Mouse (Mus musculus): ENCODE results near the gene Olfr1250.
"Not testable (repeated sequence)": the region's sequence is repeated elsewhere in the genome, so short reads cannot be mapped to it uniquely, and the experiment has no call there.

Olfr1250 gene

DNA sequence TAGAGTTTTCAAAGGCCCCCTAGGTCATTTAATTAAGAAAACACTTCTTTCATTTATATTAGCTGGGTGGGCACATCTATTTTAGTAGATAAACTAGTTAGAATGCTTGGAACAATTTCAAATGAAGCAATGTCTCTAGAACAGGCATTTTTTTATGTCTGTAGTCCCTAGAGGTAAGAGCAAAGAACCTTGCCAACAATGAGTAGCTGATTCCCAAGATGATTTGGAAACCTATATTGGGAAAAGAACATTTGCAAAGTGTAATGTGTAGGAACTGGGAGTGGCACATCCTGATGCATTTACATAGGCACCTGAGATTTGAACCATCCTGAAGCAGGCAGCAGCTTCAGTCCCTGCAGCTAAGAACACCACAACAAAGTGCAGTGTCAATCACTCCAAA lies at the start of gene Olfr1250:
Olfr1250 (minus strand) TSS at position 101 of the 400 bp plus-strand sequence.
- no peak for DNase-seq (ENCODE audit: low spot score)

DNA sequence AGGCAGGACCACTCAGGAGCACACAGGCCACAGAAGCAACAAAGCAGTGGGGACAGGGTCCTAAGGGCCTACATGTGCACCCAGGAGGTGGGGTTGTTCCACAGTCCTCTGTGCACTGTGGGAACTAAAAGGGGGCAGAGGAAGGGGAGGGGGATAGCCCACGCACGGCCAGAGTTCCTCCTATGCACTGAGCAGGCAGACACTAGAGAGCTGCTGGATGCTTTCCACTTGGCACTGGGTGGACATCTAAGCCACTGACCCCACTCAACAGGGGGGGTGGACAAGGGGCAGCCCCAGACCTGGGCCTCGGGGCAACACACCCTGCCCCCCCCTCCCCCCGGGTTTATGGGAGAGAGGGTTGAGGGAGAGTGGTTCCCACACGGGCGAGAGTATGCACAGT lies 30.7 kb upstream of the Olfr1250 start:
- no peak for DNase-seq (ENCODE audit: low spot score)

DNA sequence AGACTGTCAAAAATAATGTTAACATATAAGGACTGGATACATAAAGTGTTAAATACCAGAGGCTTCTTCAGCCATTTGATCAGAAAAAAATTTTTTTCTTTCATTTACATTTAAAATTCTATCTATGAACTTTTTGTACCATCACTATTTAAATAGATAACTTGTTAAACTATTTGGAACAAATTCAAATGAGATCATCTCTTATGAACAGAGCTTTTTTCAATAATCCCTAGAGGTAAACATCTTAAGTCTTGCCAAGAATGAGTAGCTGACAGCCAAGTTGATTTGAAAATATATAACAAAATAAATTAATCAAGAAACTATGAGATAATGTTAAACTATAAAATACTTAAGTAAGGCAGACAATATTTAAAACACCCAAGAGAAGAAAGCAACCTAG lies 10.6 kb upstream of the Olfr1250 start, which contains the start of gene Olfr1251:
Olfr1251 (minus strand) TSS at position 101 of the 400 bp plus-strand sequence.
- no peak for DNase-seq (ENCODE audit: low spot score)

DNA sequence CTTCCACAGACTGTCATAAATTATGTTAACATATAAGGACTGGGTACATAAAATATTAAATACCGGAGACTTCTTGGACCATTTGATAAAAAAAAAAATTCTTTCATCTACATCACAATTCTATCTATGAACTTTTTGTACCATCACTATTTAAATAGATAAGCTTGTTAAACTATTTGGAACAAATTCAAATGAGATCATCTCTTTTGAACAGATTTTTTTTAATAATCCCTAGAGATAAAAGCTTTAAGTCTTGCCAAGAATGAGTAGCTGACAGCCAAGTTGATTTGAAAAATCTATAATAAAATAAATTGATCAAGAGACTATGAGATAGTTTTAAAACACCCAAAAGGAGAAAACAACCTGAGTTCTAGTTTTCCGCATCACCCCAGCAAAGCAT lies 26.4 kb downstream of the Olfr1250 start, which contains the start of gene Olfr1249:
Olfr1249 (minus strand) TSS at position 101 of the 400 bp plus-strand sequence.
- DNase-seq (ENCODE audit: low spot score): no peak

DNA sequence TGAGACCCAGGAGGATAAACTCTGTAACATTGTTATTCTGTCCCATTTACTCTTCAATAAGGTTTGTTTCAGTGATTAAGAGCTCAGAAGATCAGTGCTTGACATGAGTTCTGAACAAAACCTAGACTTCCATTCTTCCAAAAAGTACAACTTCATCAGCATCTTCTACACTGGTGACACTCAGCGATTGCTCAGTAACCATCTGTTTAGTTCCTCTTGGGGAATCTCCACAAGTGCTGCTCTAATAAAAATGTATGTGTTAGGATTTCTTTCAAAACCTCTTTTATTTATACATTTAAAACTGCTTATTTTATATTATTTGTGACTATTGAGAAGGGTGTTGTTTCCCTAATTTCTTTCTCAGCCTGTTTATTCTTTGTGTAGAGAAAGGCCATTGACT lies 43.1 kb downstream of the Olfr1250 start, which contains the start of gene Olfr1248:
Olfr1248 (minus strand) TSS at position 101 of the 400 bp plus-strand sequence.
- DNase-seq (ENCODE audit: low spot score): not testable (repeated sequence)

DNA sequence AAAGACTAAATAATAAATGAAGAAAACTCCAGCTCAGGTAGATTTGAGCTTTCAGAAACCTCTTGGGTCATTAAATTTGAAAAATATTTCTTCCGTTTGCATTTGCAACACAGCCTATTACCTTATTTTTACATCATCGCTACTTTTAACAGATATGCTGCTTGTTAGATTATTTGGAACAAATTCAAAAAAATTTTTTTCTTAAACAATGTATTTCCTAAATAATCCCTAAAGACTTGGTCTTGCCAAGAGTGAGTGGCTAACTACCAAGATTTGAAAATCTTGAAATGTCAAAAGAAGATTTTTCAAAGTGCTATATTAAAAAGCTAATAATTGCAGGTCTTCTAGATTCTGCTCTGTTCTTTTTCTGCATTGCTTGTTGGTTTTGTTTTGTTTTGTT lies 47.2 kb downstream of the Olfr1250 start, which contains the start of gene Olfr1247:
Olfr1247 (minus strand) TSS at position 101 of the 400 bp plus-strand sequence.
- no peak for DNase-seq (ENCODE audit: low spot score)

All from embryo, embryonic 10 days (tissue).